Mouse (Mus musculus) lung, embryonic 16.5 days (tissue): ENCODE measurements around the gene Tspan15. TPM values are rescaled to one million over a fixed set of nuclear protein-coding genes. Genes with fewer than 3 reads are reported as not detected.

Experiments
- ATAC-seq: fragments of 200-750 bp; cut with Nextera tagmentation; 2 replicates; pipeline ENCODE4 v1.8.0; 2017; ENCODE audit warnings: low read depth, mild to moderate bottlenecking, moderate library complexity
- H3K27ac ChIP-seq: fragments of 300-500 bp; sonication (generic); 2 replicates; pipeline ENCODE4 v1.5.1; 2014; ENCODE audit warnings: mild to moderate bottlenecking, control low read depth, low read length
- H3K27me3 ChIP-seq: fragments of 300-500 bp; sonication (generic); 2 replicates; pipeline ENCODE4 v1.6.1; 2014; ENCODE audit warnings: low read depth, low read length, mixed read lengths; ENCODE audit not compliant: control insufficient read depth, insufficient read depth
- H3K36me3 ChIP-seq: fragments of 300-500 bp; sonication (generic); 2 replicates; pipeline ENCODE4 v1.6.1; 2014; ENCODE audit warnings: low read length; ENCODE audit not compliant: control insufficient read depth, insufficient read depth
- H3K4me1 ChIP-seq: fragments of 300-500 bp; sonication (generic); replicated peaks from 2 replicates; pipeline ENCODE4 v1.6.1; 2014; ENCODE audit warnings: low read length, mixed read lengths; ENCODE audit not compliant: control insufficient read depth, insufficient read depth
- H3K4me2 ChIP-seq: fragments of 300-500 bp; sonication (generic); 2 replicates; pipeline ENCODE4 v1.6.1; 2014; ENCODE audit warnings: low read depth, low read length, control low read depth
- H3K4me3 ChIP-seq: fragments of 300-500 bp; sonication (generic); 2 replicates; pipeline ENCODE4 v1.5.1; 2014; ENCODE audit warnings: mild to moderate bottlenecking, low read length, control low read depth
- H3K9ac ChIP-seq: fragments of 300-500 bp; sonication (generic); 2 replicates; pipeline ENCODE4 v1.6.1; 2014; ENCODE audit warnings: low read length, control low read depth
- H3K9me3 ChIP-seq: fragments of 300-500 bp; sonication (generic); 2 replicates; pipeline ENCODE4 v1.6.1; 2016; ENCODE audit warnings: low read length; ENCODE audit not compliant: control insufficient read depth
- WGBS: fragments of 180-500 bp; shearing (Covaris S2); extraction: QIAGEN DNeasy Blood & Tissue Kit; methylation state at CpG from one replicate; pipeline ENCODE4 v1.1.7; 2014; 5-methylcytosine and 5-hydroxymethylcytosine counted together
- polyA plus RNA-seq: library from polyadenylated mRNA; unstranded; fragments of >200 nt; fragmentation: Nextera tagmentation; extraction: Ambion mirVana; gene quantifications from 2 replicates; pipeline ENCODE4 v1.2.1, GENCODE M21; 2015

Gene Tspan15
- polyA plus RNA-seq, 1 experiment from 2014 or later: 96.1 TPM

- Histone ChIP-seq H3K36me3 (no peaks in the 10 kb centered on the region), H3K9ac (no peak overlapping the region), H3K9me3 (no peaks in the 10 kb centered on the region), H3K27ac (peak overlapping the region; percentile 70), H3K4me2 (no peak overlapping the region), H3K4me1 (peaks cover 47% of the 10 kb centered on the region), H3K4me3 (no peak overlapping the region), H3K27me3 (no peaks in the 10 kb centered on the region)
- WGBS: 54% methylated on average over 8 of the region's 8 CpGs
- ATAC-seq: peak; percentile 15; the same call in 1 of the 2 replicates
Measured at GRCm38 (mm10) chr10:62220732-62221514, 10.1 kb downstream of the Tspan15 start.

- Histone ChIP-seq H3K4me3 (no peak overlapping the region), H3K27me3 (no peaks in the 10 kb centered on the region), H3K27ac (peak overlapping the region; percentile 89), H3K4me1 (peaks cover 39% of the 10 kb centered on the region), H3K4me2 (no peak overlapping the region), H3K9ac (peak overlapping the region; percentile 19; the same call in 1 of the 2 replicates), H3K36me3 (no peaks in the 10 kb centered on the region), H3K9me3 (no peaks in the 10 kb centered on the region)
- WGBS: 67% methylated on average over 7 of the region's 7 CpGs
- no peak for ATAC-seq
Measured at GRCm38 (mm10) chr10:62218789-62219172, 12.3 kb downstream of the Tspan15 start.

GRCm38 (mm10) chr10:62218044-62218788, 12.8 kb downstream of the Tspan15 start:
- ATAC-seq: no peak
- Histone ChIP-seq H3K9me3 (no peaks in the 10 kb centered on the region), H3K27ac (peak overlapping the region; percentile 89), H3K4me3 (no peak overlapping the region), H3K4me2 (no peak overlapping the region), H3K36me3 (no peaks in the 10 kb centered on the region), H3K4me1 (peaks cover 35% of the 10 kb centered on the region), H3K9ac (peak overlapping the region; percentile 19; the same call in 1 of the 2 replicates), H3K27me3 (no peaks in the 10 kb centered on the region)
- WGBS: 72% methylated on average over 19 of the region's 19 CpGs

- peak; percentile 59 for ATAC-seq
- WGBS: 57% methylated on average over 8 of the region's 8 CpGs
Measured at GRCm38 (mm10) chr10:62217196-62217595, 13.9 kb downstream of the Tspan15 start.

GRCm38 (mm10) chr10:62216595-62216994, 14.5 kb downstream of the Tspan15 start:
- Histone ChIP-seq H3K9me3 (no peaks in the 10 kb centered on the region), H3K4me1 (peaks cover 32% of the 10 kb centered on the region), H3K4me2 (0 out of 2 replicates have a peak overlapping the region, but pooled peaks have one; percentile 20), H3K4me3 (no peak overlapping the region), H3K36me3 (peaks cover 2% of the 10 kb centered on the region; the same call in 1 of the 2 replicates), H3K27ac (peak overlapping the region; percentile 89), H3K9ac (0 out of 2 replicates have a peak overlapping the region, but pooled peaks have one; percentile 0), H3K27me3 (no peaks in the 10 kb centered on the region)
- WGBS: 33% methylated on average over 5 of the region's 5 CpGs
- ATAC-seq: peak; percentile 29; the same call in 1 of the 2 replicates

More at GRCm38 (mm10) chr10:62217196-62217595, 13.9 kb downstream of the Tspan15 start:
- Histone ChIP-seq H3K4me3 (no peak overlapping the region), H3K27me3 (no peaks in the 10 kb centered on the region), H3K9me3 (no peaks in the 10 kb centered on the region), H3K27ac (peak overlapping the region; percentile 89), H3K4me2 (0 out of 2 replicates have a peak overlapping the region, but pooled peaks have one; percentile 20), H3K9ac (0 out of 2 replicates have a peak overlapping the region, but pooled peaks have one; percentile 0), H3K4me1 (peaks cover 32% of the 10 kb centered on the region), H3K36me3 (peaks cover 2% of the 10 kb centered on the region; the same call in 1 of the 2 replicates)

- no peaks in the 10 kb centered on the region for H3K9me3 ChIP-seq
- no peak for ATAC-seq
- no peaks in the 10 kb centered on the region for H3K27me3 ChIP-seq
- H3K4me1 ChIP-seq: peaks cover 30% of the 10 kb centered on the region
- H3K36me3 ChIP-seq: peaks cover 2% of the 10 kb centered on the region; the same call in 1 of the 2 replicates
- 94% methylated on average over 8 of the region's 8 CpGs for WGBS
- H3K9ac ChIP-seq: no peak overlapping the region
- H3K27ac ChIP-seq: no peak overlapping the region
- H3K4me3 ChIP-seq: no peak overlapping the region
- H3K4me2 ChIP-seq: no peak overlapping the region
Measured at GRCm38 (mm10) chr10:62215633-62216032, 15.4 kb downstream of the Tspan15 start.

GRCm38 (mm10) chr10:62215169-62215616, 15.9 kb downstream of the Tspan15 start:
- Histone ChIP-seq H3K4me2 (no peak overlapping the region), H3K4me3 (no peak overlapping the region), H3K9ac (no peak overlapping the region), H3K4me1 (peaks cover 27% of the 10 kb centered on the region), H3K36me3 (peaks cover 2% of the 10 kb centered on the region; the same call in 1 of the 2 replicates), H3K9me3 (no peaks in the 10 kb centered on the region), H3K27ac (no peak overlapping the region), H3K27me3 (no peaks in the 10 kb centered on the region)
- whole genome bisulfite sequencing: 40% methylated on average over 5 of the region's 5 CpGs
- ATAC-seq: no peak

- Histone ChIP-seq H3K4me2 (no peak overlapping the region), H3K9me3 (no peaks in the 10 kb centered on the region), H3K4me1 (peaks cover 17% of the 10 kb centered on the region), H3K27me3 (no peaks in the 10 kb centered on the region), H3K36me3 (peaks cover 2% of the 10 kb centered on the region; the same call in 1 of the 2 replicates), H3K9ac (no peak overlapping the region), H3K27ac (peak overlapping the region; percentile 71), H3K4me3 (no peak overlapping the region)
- ATAC-seq: no peak
- WGBS: 56% methylated on average over 5 of the region's 6 CpGs
Measured at GRCm38 (mm10) chr10:62211310-62211709, 19.7 kb downstream of the Tspan15 start.
